Mouse (Mus musculus) intestine, embryonic 15.5 days (tissue): ENCODE results near the gene Bcam. TPM values are rescaled to one million over a fixed set of nuclear protein-coding genes. Genes with fewer than 3 reads are reported as not detected.

ENCODE experiments used
- ATAC-seq: fragments of 200-750 bp; cut with Nextera tagmentation; 2 replicates; pipeline ENCODE4 v1.8.0; 2017; ENCODE audit warnings: moderate TSS enrichment, moderate library complexity
- H3K27ac ChIP-seq: fragments of 300-500 bp; sonication (generic); 2 replicates; pipeline ENCODE4 v1.5.1; 2015; ENCODE audit warnings: mild to moderate bottlenecking, inconsistent platforms
- H3K27me3 ChIP-seq: fragments of 300-500 bp; sonication (generic); replicated peaks from 2 replicates; pipeline ENCODE4 v1.6.1; 2015; ENCODE audit warnings: inconsistent platforms
- H3K36me3 ChIP-seq: fragments of 300-500 bp; sonication (generic); 2 replicates; pipeline ENCODE4 v1.6.1; 2015; ENCODE audit warnings: inconsistent platforms
- H3K4me1 ChIP-seq: fragments of 300-500 bp; sonication (generic); replicated peaks from 2 replicates; pipeline ENCODE4 v1.6.1; 2015; ENCODE audit warnings: inconsistent platforms
- H3K4me2 ChIP-seq: fragments of 300-500 bp; sonication (generic); replicated peaks from 2 replicates; pipeline ENCODE4 v1.6.1; 2015; ENCODE audit warnings: mild to moderate bottlenecking, inconsistent platforms
- H3K4me3 ChIP-seq: fragments of 300-500 bp; sonication (generic); replicated peaks from 2 replicates; pipeline ENCODE4 v1.5.1; 2015; ENCODE audit warnings: inconsistent platforms
- H3K9ac ChIP-seq: fragments of 300-500 bp; sonication (generic); 2 replicates; pipeline ENCODE4 v1.6.1; 2015; ENCODE audit warnings: inconsistent platforms
- H3K9me3 ChIP-seq: fragments of 300-500 bp; sonication (generic); 2 replicates; pipeline ENCODE4 v1.6.1; 2016; ENCODE audit warnings: inconsistent platforms
- WGBS: fragments of 180-500 bp; shearing (Covaris S2); methylation state at CpG from one replicate; pipeline ENCODE4 v1.1.7; 2015; 5-methylcytosine and 5-hydroxymethylcytosine counted together
- polyA plus RNA-seq: library from polyadenylated mRNA; unstranded; fragments of >200 nt; fragmentation: Nextera tagmentation; extraction: Ambion mirVana; gene quantifications from 2 replicates; pipeline ENCODE4 v1.2.1, GENCODE M21; 2015

Bcam gene
- polyA plus RNA-seq: 76.9 and 79.4 TPM in 2 replicates

GRCm38 (mm10) chr7:19770984-19771391, at the start of gene Bcam:
Gene Bcam (minus strand): TSS chr7:19771016.
- 5% methylated on average over 9 of the region's 9 CpGs for WGBS
- Histone ChIP-seq H3K27ac (peak within 1 kb of the TSS; percentile 58), H3K9me3 (no peaks in the 10 kb centered on the region), H3K4me1 (peaks cover 31% of the 10 kb centered on the region), H3K4me3 (peak within 1 kb of the TSS; percentile 55), H3K27me3 (no peaks in the 10 kb centered on the region), H3K36me3 (no peaks in the 10 kb centered on the region), H3K9ac (peak within 1 kb of the TSS; percentile 59), H3K4me2 (peak within 1 kb of the TSS; percentile 86)
- peak; percentile 46 for ATAC-seq

GRCm38 (mm10) chr7:19818875-19819274, 48.1 kb upstream of the Bcam start:
- Histone ChIP-seq H3K9me3 (no peaks in the 10 kb centered on the region), H3K27me3 (0 out of 2 replicates have a peak, but pooled peaks cover 3% of the 10 kb centered on the region), H3K4me2 (no peak overlapping the region), H3K4me3 (no peak overlapping the region), H3K27ac (0 out of 2 replicates have a peak overlapping the region, but pooled peaks have one; percentile 56), H3K4me1 (peaks cover 58% of the 10 kb centered on the region), H3K36me3 (no peaks in the 10 kb centered on the region; the same call in 1 of the 2 replicates), H3K9ac (no peak overlapping the region)
- 69% methylated on average over 7 of the region's 7 CpGs for WGBS
- ATAC-seq: no peak

GRCm38 (mm10) chr7:19818440-19818839, 47.6 kb upstream of the Bcam start:
- no peak overlapping the region for H3K4me2 ChIP-seq
- peaks cover 54% of the 10 kb centered on the region for H3K4me1 ChIP-seq
- 0 out of 2 replicates have a peak overlapping the region, but pooled peaks have one; percentile 56 for H3K27ac ChIP-seq
- ATAC-seq: peak; percentile 24; the same call in 1 of the 2 replicates
- no peak overlapping the region for H3K4me3 ChIP-seq
- no peaks in the 10 kb centered on the region; the same call in 1 of the 2 replicates for H3K36me3 ChIP-seq
- H3K27me3 ChIP-seq: 0 out of 2 replicates have a peak, but pooled peaks cover 3% of the 10 kb centered on the region
- no peak overlapping the region for H3K9ac ChIP-seq
- H3K9me3 ChIP-seq: no peaks in the 10 kb centered on the region
- 54% methylated on average over 5 of the region's 5 CpGs for WGBS

GRCm38 (mm10) chr7:19817382-19818105, 46.7 kb upstream of the Bcam start:
- H3K4me1 ChIP-seq: peaks cover 50% of the 10 kb centered on the region
- H3K27ac ChIP-seq: peak overlapping the region; percentile 78
- H3K9ac ChIP-seq: peak overlapping the region; percentile 18; the same call in 1 of the 2 replicates
- H3K4me3 ChIP-seq: peak overlapping the region; percentile 38
- H3K4me2 ChIP-seq: peak overlapping the region; percentile 75
- ATAC-seq: peak; percentile 52
- 11% methylated on average over 15 of the region's 15 CpGs for WGBS
- H3K36me3 ChIP-seq: no peaks in the 10 kb centered on the region; the same call in 1 of the 2 replicates
- 0 out of 2 replicates have a peak, but pooled peaks cover 3% of the 10 kb centered on the region for H3K27me3 ChIP-seq
- no peaks in the 10 kb centered on the region for H3K9me3 ChIP-seq

GRCm38 (mm10) chr7:19816224-19816771, 45.5 kb upstream of the Bcam start:
- 0 out of 2 replicates have a peak, but pooled peaks cover 4% of the 10 kb centered on the region for H3K27me3 ChIP-seq
- no peaks in the 10 kb centered on the region; the same call in 1 of the 2 replicates for H3K36me3 ChIP-seq
- peak overlapping the region; percentile 75 for H3K4me2 ChIP-seq
- no peaks in the 10 kb centered on the region for H3K9me3 ChIP-seq
- H3K9ac ChIP-seq: peak overlapping the region; percentile 44
- H3K27ac ChIP-seq: peak overlapping the region; percentile 78
- 1% methylated on average over 28 of the region's 28 CpGs for WGBS
- H3K4me1 ChIP-seq: peaks cover 45% of the 10 kb centered on the region
- H3K4me3 ChIP-seq: peak overlapping the region; percentile 38
- ATAC-seq: peak; percentile 77

GRCm38 (mm10) chr7:19815296-19816223, 44.7 kb upstream of the Bcam start:
- Histone ChIP-seq H3K4me3 (peak overlapping the region; percentile 38), H3K4me1 (peaks cover 50% of the 10 kb centered on the region), H3K4me2 (peak overlapping the region; percentile 75), H3K27ac (peak overlapping the region; percentile 78), H3K36me3 (no peaks in the 10 kb centered on the region; the same call in 1 of the 2 replicates), H3K9me3 (no peaks in the 10 kb centered on the region), H3K9ac (peak overlapping the region; percentile 44), H3K27me3 (peaks cover 11% of the 10 kb centered on the region; the same call in 1 of the 2 replicates)
- peak; percentile 19 for ATAC-seq
- WGBS: 38% methylated on average over 17 of the region's 17 CpGs

- Histone ChIP-seq H3K9ac (no peak overlapping the region), H3K36me3 (no peaks in the 10 kb centered on the region; the same call in 1 of the 2 replicates), H3K27me3 (peaks cover 24% of the 10 kb centered on the region), H3K4me2 (no peak overlapping the region), H3K27ac (no peak overlapping the region), H3K4me1 (peaks cover 38% of the 10 kb centered on the region), H3K9me3 (no peaks in the 10 kb centered on the region), H3K4me3 (no peak overlapping the region)
- no peak for ATAC-seq
- 78% methylated on average over 6 of the region's 6 CpGs for WGBS
Measured at GRCm38 (mm10) chr7:19813579-19814122, 42.8 kb upstream of the Bcam start.

- H3K9me3 ChIP-seq: no peaks in the 10 kb centered on the region
- WGBS: 83% methylated on average over 4 of the region's 4 CpGs
- H3K36me3 ChIP-seq: no peaks in the 10 kb centered on the region; the same call in 1 of the 2 replicates
- ATAC-seq: no peak
- H3K4me1 ChIP-seq: peaks cover 33% of the 10 kb centered on the region
- H3K4me3 ChIP-seq: no peak overlapping the region
- H3K4me2 ChIP-seq: no peak overlapping the region
- H3K9ac ChIP-seq: no peak overlapping the region
- peaks cover 25% of the 10 kb centered on the region for H3K27me3 ChIP-seq
- no peak overlapping the region for H3K27ac ChIP-seq
Measured at GRCm38 (mm10) chr7:19813161-19813560, 42.3 kb upstream of the Bcam start.

GRCm38 (mm10) chr7:19811114-19811513, 40.3 kb upstream of the Bcam start:
- no peaks in the 10 kb centered on the region; the same call in 1 of the 2 replicates for H3K36me3 ChIP-seq
- peak; percentile 62 for ATAC-seq
- H3K9me3 ChIP-seq: no peaks in the 10 kb centered on the region
- H3K9ac ChIP-seq: no peak overlapping the region
- peaks cover 13% of the 10 kb centered on the region for H3K4me1 ChIP-seq
- H3K4me2 ChIP-seq: peak overlapping the region; percentile 30
- peaks cover 25% of the 10 kb centered on the region for H3K27me3 ChIP-seq
- WGBS: 14% methylated on average over 22 of the region's 22 CpGs
- no peak overlapping the region for H3K27ac ChIP-seq
- H3K4me3 ChIP-seq: no peak overlapping the region; the same call in 1 of the 2 replicates

- H3K9me3 ChIP-seq: no peaks in the 10 kb centered on the region
- H3K27ac ChIP-seq: no peak overlapping the region
- peaks cover 6% of the 10 kb centered on the region; the same call in 1 of the 2 replicates for H3K4me1 ChIP-seq
- H3K9ac ChIP-seq: no peak overlapping the region
- H3K36me3 ChIP-seq: no peaks in the 10 kb centered on the region; the same call in 1 of the 2 replicates
- 0 out of 2 replicates have a peak overlapping the region, but pooled peaks have one; percentile 17 for H3K4me2 ChIP-seq
- no peak for ATAC-seq
- peaks cover 25% of the 10 kb centered on the region for H3K27me3 ChIP-seq
- WGBS: 23% methylated on average over 27 of the region's 27 CpGs
- no peak overlapping the region for H3K4me3 ChIP-seq
Measured at GRCm38 (mm10) chr7:19809369-19809768, 38.6 kb upstream of the Bcam start.

- ATAC-seq: no peak
- Histone ChIP-seq H3K27ac (no peak overlapping the region), H3K9ac (no peak overlapping the region), H3K4me3 (no peak overlapping the region), H3K4me1 (peaks cover 6% of the 10 kb centered on the region; the same call in 1 of the 2 replicates), H3K36me3 (no peaks in the 10 kb centered on the region), H3K4me2 (no peak overlapping the region), H3K27me3 (peaks cover 23% of the 10 kb centered on the region), H3K9me3 (no peaks in the 10 kb centered on the region)
- 85% methylated on average over 8 of the region's 8 CpGs for WGBS
Measured at GRCm38 (mm10) chr7:19806356-19806969, 35.6 kb upstream of the Bcam start.
